10 mouse cellular contexts compared by ENCODE assay signal in genomic region chr19:3742716-3743115, GRCm38 (mm10). TPM values are rescaled to one million over a fixed set of nuclear protein-coding genes. Genes with fewer than 3 reads are reported as not detected.
A peak's percentile ranks its signal among the peaks of the same experiment; 100 is the strongest.
DNase-seq lines count a peak whose midpoint lies in the region; ATAC-seq lines count a peak whose summit lies in the region.
"Had no signal": no experiment of that assay in that cellular context is flagged by ENCODE, and none has a peak within 500 bp of the region (broad histone marks: within the 10 kb centered on the region; RNA-seq: fewer than 3 reads in every experiment).

No protein-coding gene starts in this region.

- no peak overlapping the region for H3K4me3 ChIP-seq in lung, embryonic 15.5 days
- H3K4me3 ChIP-seq in embryonic facial prominence, embryonic 12.5 days, result no peak overlapping the region
- H3K4me3 ChIP-seq in hindbrain, embryonic 15.5 days, result no peak overlapping the region
- no peak overlapping the region for H3K4me3 ChIP-seq in neural tube, embryonic 14.5 days (ENCODE audit: low read depth, low read length)

- H3K36me3 ChIP-seq in lung, embryonic 15.5 days, result no peaks in the 10 kb centered on the region
- no peaks in the 10 kb centered on the region for H3K36me3 ChIP-seq in embryonic facial prominence, embryonic 12.5 days
- H3K36me3 ChIP-seq in hindbrain, embryonic 15.5 days, result no peaks in the 10 kb centered on the region
- no peaks in the 10 kb centered on the region for H3K36me3 ChIP-seq in neural tube, embryonic 14.5 days (ENCODE audit: control insufficient read depth, insufficient read depth, low read length)

- H3K27ac ChIP-seq in lung, embryonic 15.5 days, result peak overlapping the region; percentile 33; the same call in 1 of the 2 replicates
- 0 out of 2 replicates have a peak overlapping the region, but pooled peaks have one; percentile 59 for H3K27ac ChIP-seq in embryonic facial prominence, embryonic 12.5 days
- H3K27ac ChIP-seq in hindbrain, embryonic 15.5 days (replicated peaks), result peak overlapping the region; percentile 68
- H3K27ac ChIP-seq in neural tube, embryonic 14.5 days (ENCODE audit: low read depth, low read length), result peak overlapping the region; percentile 48

- no peak overlapping the region for H3K4me2 ChIP-seq in lung, embryonic 15.5 days
- no peak overlapping the region for H3K4me2 ChIP-seq in embryonic facial prominence, embryonic 12.5 days (replicated peaks)
- H3K4me2 ChIP-seq in hindbrain, embryonic 15.5 days, result peak overlapping the region; percentile 68
- peak overlapping the region; percentile 30 for H3K4me2 ChIP-seq in neural tube, embryonic 14.5 days (ENCODE audit: low read depth, low read length)

- ATAC-seq in lung, embryonic 15.5 days (ENCODE audit: borderline replicate concordance, extremely low read depth, low FRiP score, low TSS enrichment), result no peak
- ATAC-seq in embryonic facial prominence, embryonic 12.5 days (ENCODE audit: insufficient number of reproducible peaks, insufficient read depth, low FRiP score, low TSS enrichment), result no peak
- peak; percentile 64 for ATAC-seq in hindbrain, embryonic 15.5 days (ENCODE audit: low FRiP score, low read depth)
- peak; percentile 25 for ATAC-seq in neural tube, embryonic 14.5 days (ENCODE audit: low read depth)

- no peaks in the 10 kb centered on the region for H3K27me3 ChIP-seq in lung, embryonic 15.5 days
- H3K27me3 ChIP-seq in embryonic facial prominence, embryonic 12.5 days, result no peaks in the 10 kb centered on the region
- no peaks in the 10 kb centered on the region for H3K27me3 ChIP-seq in hindbrain, embryonic 15.5 days
- H3K27me3 ChIP-seq in neural tube, embryonic 14.5 days (ENCODE audit: control insufficient read depth, insufficient read depth, low read length), result no peaks in the 10 kb centered on the region

- no peak for DNase-seq in lung, adult 18-20 months
- no peak for DNase-seq in spleen, postnatal 14 days (ENCODE audit: low spot score in 2 of 2)
- no peak for DNase-seq in testis, postnatal 10 days (ENCODE audit: low spot score)
- DNase-seq: gastrocnemius, postnatal 25 days; kidney, postnatal 4 days; lung, postnatal 4 days had no signal

- no peaks in the 10 kb centered on the region for H3K4me1 ChIP-seq in lung, embryonic 15.5 days
- peaks cover 6% of the 10 kb centered on the region; the same call in 1 of the 2 replicates for H3K4me1 ChIP-seq in embryonic facial prominence, embryonic 12.5 days
- peaks cover 11% of the 10 kb centered on the region for H3K4me1 ChIP-seq in hindbrain, embryonic 15.5 days (replicated peaks)
- 0 out of 2 replicates have a peak, but pooled peaks cover 8% of the 10 kb centered on the region for H3K4me1 ChIP-seq in neural tube, embryonic 14.5 days (ENCODE audit: control insufficient read depth, insufficient read depth, low read length)

- no peak overlapping the region for H3K9ac ChIP-seq in lung, embryonic 15.5 days
- no peak overlapping the region for H3K9ac ChIP-seq in embryonic facial prominence, embryonic 12.5 days
- H3K9ac ChIP-seq in hindbrain, embryonic 15.5 days, result no peak overlapping the region
- H3K9ac ChIP-seq in neural tube, embryonic 14.5 days (replicated peaks; ENCODE audit: low read depth, low read length), result 0 out of 2 replicates have a peak overlapping the region, but pooled peaks have one; percentile 32

- no peaks in the 10 kb centered on the region for H3K9me3 ChIP-seq in lung, embryonic 15.5 days
- no peaks in the 10 kb centered on the region for H3K9me3 ChIP-seq in embryonic facial prominence, embryonic 12.5 days
- H3K9me3 ChIP-seq in hindbrain, embryonic 15.5 days, result no peaks in the 10 kb centered on the region
- H3K9me3 ChIP-seq in neural tube, embryonic 14.5 days (ENCODE audit: control insufficient read depth, low read length), result no peaks in the 10 kb centered on the region

- WGBS in lung, embryonic 15.5 days, result 28% methylated on average over 4 of the region's 4 CpGs
- WGBS in embryonic facial prominence, embryonic 12.5 days, result 37% methylated on average over 4 of the region's 4 CpGs
- WGBS in hindbrain, embryonic 15.5 days, result 25% methylated on average over 4 of the region's 4 CpGs
- WGBS in neural tube, embryonic 14.5 days, result 47% methylated on average over 4 of the region's 4 CpGs

RNA-seq across cellular contexts. Expression of gene Kmt5b, which starts 24.5 kb away (rescaled TPM):
- 25.9 and 31.8 TPM in 2 replicates for polyA plus RNA-seq in lung, embryonic 15.5 days (2015; fragmentation: Nextera tagmentation; extraction: Ambion mirVana)
- 42.2 TPM in 2 replicates for polyA plus RNA-seq in embryonic facial prominence, embryonic 12.5 days (2016; fragmentation: Nextera tagmentation; extraction: Ambion mirVana)
- polyA plus RNA-seq in hindbrain, embryonic 15.5 days (2015; fragmentation: Nextera tagmentation; extraction: Ambion mirVana), result 44.9 and 49.3 TPM in 2 replicates
- 65.3 and 66.3 TPM in 2 replicates for polyA plus RNA-seq in neural tube, embryonic 14.5 days (2014; fragmentation: Nextera tagmentation; extraction: Ambion mirVana)

RNA-seq across cellular contexts. Expression of gene 1810055G02Rik, which starts 34.6 kb away (rescaled TPM):
- 31.9 and 32.2 TPM in 2 replicates for polyA plus RNA-seq in lung, embryonic 15.5 days (2015; fragmentation: Nextera tagmentation; extraction: Ambion mirVana)
- polyA plus RNA-seq in embryonic facial prominence, embryonic 12.5 days (2016; fragmentation: Nextera tagmentation; extraction: Ambion mirVana), result 42.0 and 44.7 TPM in 2 replicates
- 39.3 and 41.4 TPM in 2 replicates for polyA plus RNA-seq in hindbrain, embryonic 15.5 days (2015; fragmentation: Nextera tagmentation; extraction: Ambion mirVana)
- polyA plus RNA-seq in neural tube, embryonic 14.5 days (2014; fragmentation: Nextera tagmentation; extraction: Ambion mirVana), result 33.4 and 37.6 TPM in 2 replicates

RNA-seq across cellular contexts. Expression of gene Lrp5, which starts 56.4 kb away (rescaled TPM):
- 7.7 TPM in 2 replicates for polyA plus RNA-seq in lung, embryonic 15.5 days (2015; fragmentation: Nextera tagmentation; extraction: Ambion mirVana)
- 7.1 and 7.9 TPM in 2 replicates for polyA plus RNA-seq in embryonic facial prominence, embryonic 12.5 days (2016; fragmentation: Nextera tagmentation; extraction: Ambion mirVana)
- polyA plus RNA-seq in hindbrain, embryonic 15.5 days (2015; fragmentation: Nextera tagmentation; extraction: Ambion mirVana), result 1.4 TPM in 2 replicates
- polyA plus RNA-seq in neural tube, embryonic 14.5 days (2014; fragmentation: Nextera tagmentation; extraction: Ambion mirVana), result 0.98 and 1.3 TPM in 2 replicates

Comparison
In these comparisons a context has a peak if more than half of its experiments do, and no peak if none do; other contexts are left out.
1. ATAC-seq: peak in hindbrain, embryonic 15.5 days (single experiment) and neural tube, embryonic 14.5 days (single experiment); none in lung, embryonic 15.5 days (single experiment) and embryonic facial prominence, embryonic 12.5 days (single experiment).
2. H3K4me2 ChIP-seq: peak in hindbrain, embryonic 15.5 days (single experiment) and neural tube, embryonic 14.5 days (single experiment); none in lung, embryonic 15.5 days (single experiment) and embryonic facial prominence, embryonic 12.5 days (single experiment).
3. Peak in every context shown above with its lines, with median percentiles within 50 percentile points of each other: H3K27ac ChIP-seq.